22 mouse cellular contexts compared by ENCODE assay signal in genomic region chr3:24719181-24719749, GRCm38 (mm10).
DNase-seq lines count a peak whose midpoint lies in the region; ATAC-seq and TF ChIP-seq lines count a peak whose summit lies in the region.
"Had no signal": no experiment of that assay in that cellular context is flagged by ENCODE, and none has a peak within 500 bp of the region (broad histone marks: within the 10 kb centered on the region; RNA-seq: fewer than 3 reads in every experiment).

No protein-coding gene starts in this region.

- TF ChIP-seq POLR2A in brain, embryonic 14.5 days (IDR thresholded peaks at IDR 0.05; ENCODE audit: borderline replicate concordance, extremely low read depth, insufficient read depth, insufficient read length, poor library complexity, severe bottlenecking): no peak

- no peaks in the 10 kb centered on the region for H3K36me3 ChIP-seq in embryonic facial prominence, embryonic 14.5 days (ENCODE audit: control insufficient read depth, insufficient read depth, low read length)
- no peaks in the 10 kb centered on the region for H3K36me3 ChIP-seq in embryonic facial prominence, embryonic 10.5 days (replicated peaks)
- H3K36me3 ChIP-seq in midbrain, postnatal 0 days (ENCODE audit: insufficient read depth, low read length): no peaks in the 10 kb centered on the region
- H3K36me3 ChIP-seq in midbrain, embryonic 13.5 days: no peaks in the 10 kb centered on the region
- H3K36me3 ChIP-seq: embryonic facial prominence, embryonic 12.5 days; heart, embryonic 10.5 days; hindbrain, embryonic 15.5 days; intestine, embryonic 15.5 days; stomach, embryonic 15.5 days had no signal

- no peaks in the 10 kb centered on the region for H3K27me3 ChIP-seq in embryonic facial prominence, embryonic 14.5 days (replicated peaks; ENCODE audit: control insufficient read depth, insufficient read depth, low read length)
- H3K27me3 ChIP-seq in embryonic facial prominence, embryonic 10.5 days (replicated peaks; ENCODE audit: low read depth, poor library complexity, severe bottlenecking): no peaks in the 10 kb centered on the region
- H3K27me3 ChIP-seq in midbrain, postnatal 0 days (ENCODE audit: insufficient read depth, low read length): no peaks in the 10 kb centered on the region
- H3K27me3 ChIP-seq in midbrain, embryonic 13.5 days: no peaks in the 10 kb centered on the region
- H3K27me3 ChIP-seq: embryonic facial prominence, embryonic 12.5 days; hindbrain, embryonic 15.5 days; intestine, embryonic 15.5 days; stomach, embryonic 15.5 days had no signal

- H3K27ac ChIP-seq in embryonic facial prominence, embryonic 14.5 days (replicated peaks; ENCODE audit: low read depth, low read length): no peak overlapping the region
- H3K27ac ChIP-seq in embryonic facial prominence, embryonic 10.5 days (replicated peaks): no peak overlapping the region
- no peak overlapping the region for H3K27ac ChIP-seq in midbrain, postnatal 0 days (ENCODE audit: low read depth, low read length)
- no peak overlapping the region for H3K27ac ChIP-seq in midbrain, embryonic 13.5 days
- H3K27ac ChIP-seq: embryonic facial prominence, embryonic 12.5 days; heart, embryonic 10.5 days; hindbrain, embryonic 15.5 days; intestine, embryonic 15.5 days; macrophage; stomach, embryonic 15.5 days had no signal

- no peaks in the 10 kb centered on the region for H3K4me1 ChIP-seq in embryonic facial prominence, embryonic 14.5 days (ENCODE audit: control insufficient read depth, insufficient read depth, low read length)
- H3K4me1 ChIP-seq in embryonic facial prominence, embryonic 10.5 days: no peaks in the 10 kb centered on the region
- H3K4me1 ChIP-seq in midbrain, postnatal 0 days (ENCODE audit: insufficient read depth, low read length): no peaks in the 10 kb centered on the region
- 0 out of 2 replicates have a peak, but pooled peaks cover 3% of the 10 kb centered on the region for H3K4me1 ChIP-seq in midbrain, embryonic 13.5 days (replicated peaks)
- H3K4me1 ChIP-seq: embryonic facial prominence, embryonic 12.5 days; heart, embryonic 10.5 days; hindbrain, embryonic 15.5 days; intestine, embryonic 15.5 days; stomach, embryonic 15.5 days had no signal

- TF ChIP-seq CTCF in midbrain, postnatal 0 days (IDR thresholded peaks at IDR 0.05): no peak
- TF ChIP-seq CTCF in brain, embryonic 14.5 days (IDR thresholded peaks at IDR 0.05; ENCODE audit: borderline replicate concordance, extremely low read depth, insufficient read depth, insufficient read length): no peak

- WGBS in embryonic facial prominence, embryonic 14.5 days: 57% methylated on average over 3 of the region's 3 CpGs
- WGBS in embryonic facial prominence, embryonic 10.5 days: 81% methylated on average over 3 of the region's 3 CpGs
- 45% methylated on average over 3 of the region's 3 CpGs for WGBS in midbrain, postnatal 0 days
- 49% methylated on average over 3 of the region's 3 CpGs for WGBS in midbrain, embryonic 13.5 days

- no peak overlapping the region for H3K9ac ChIP-seq in embryonic facial prominence, embryonic 14.5 days (ENCODE audit: low read depth, low read length)
- H3K9ac ChIP-seq in midbrain, postnatal 0 days (replicated peaks; ENCODE audit: low read length, poor library complexity, severe bottlenecking): no peak overlapping the region
- no peak overlapping the region for H3K9ac ChIP-seq in midbrain, embryonic 13.5 days (replicated peaks)
- H3K9ac ChIP-seq: embryonic facial prominence, embryonic 12.5 days; hindbrain, embryonic 15.5 days; intestine, embryonic 15.5 days; liver, postnatal 0 days; stomach, embryonic 15.5 days had no signal

- ATAC-seq in embryonic facial prominence, embryonic 14.5 days (ENCODE audit: low read depth): peak; percentile 22; the same call in 1 of the 2 replicates
- ATAC-seq in midbrain, postnatal 0 days (ENCODE audit: low FRiP score): no peak
- no peak for ATAC-seq in midbrain, embryonic 13.5 days
- ATAC-seq: intestine, embryonic 15.5 days; liver, postnatal 0 days had no signal

- H3K4me3 ChIP-seq in embryonic facial prominence, embryonic 14.5 days (ENCODE audit: low read depth, low read length): no peak overlapping the region
- H3K4me3 ChIP-seq in embryonic facial prominence, embryonic 10.5 days: no peak overlapping the region
- H3K4me3 ChIP-seq in midbrain, postnatal 0 days (ENCODE audit: low read depth, low read length): no peak overlapping the region
- H3K4me3 ChIP-seq in midbrain, embryonic 13.5 days (replicated peaks): no peak overlapping the region
- H3K4me3 ChIP-seq: embryonic facial prominence, embryonic 12.5 days; heart, embryonic 10.5 days; hindbrain, embryonic 15.5 days; intestine, embryonic 15.5 days; stomach, embryonic 15.5 days had no signal

- intact Hi-C loops in left cerebral cortex, postnatal 4 days (cut with DNase I): loop anchor here (2.0 kb wide), 1 partner anchor 22 kb away; no protein-coding TSS in a partner anchor

- no peak overlapping the region for H3K4me2 ChIP-seq in embryonic facial prominence, embryonic 14.5 days (ENCODE audit: low read depth, low read length)
- no peak overlapping the region for H3K4me2 ChIP-seq in midbrain, postnatal 0 days (ENCODE audit: low read depth, low read length, poor library complexity, severe bottlenecking)
- H3K4me2 ChIP-seq in midbrain, embryonic 13.5 days (replicated peaks): no peak overlapping the region
- H3K4me2 ChIP-seq: embryonic facial prominence, embryonic 12.5 days; hindbrain, embryonic 15.5 days; intestine, embryonic 15.5 days; liver, embryonic 11.5 days; stomach, embryonic 15.5 days had no signal

- H3K9me3 ChIP-seq in embryonic facial prominence, embryonic 14.5 days (ENCODE audit: control insufficient read depth, low read length): no peaks in the 10 kb centered on the region
- H3K9me3 ChIP-seq in embryonic facial prominence, embryonic 10.5 days: no peaks in the 10 kb centered on the region
- no peaks in the 10 kb centered on the region for H3K9me3 ChIP-seq in midbrain, postnatal 0 days (ENCODE audit: low read length)
- no peaks in the 10 kb centered on the region for H3K9me3 ChIP-seq in midbrain, embryonic 13.5 days
- H3K9me3 ChIP-seq: embryonic facial prominence, embryonic 12.5 days; heart, embryonic 10.5 days; hindbrain, embryonic 15.5 days; intestine, embryonic 15.5 days; stomach, embryonic 15.5 days had no signal

- peak; percentile 67 for DNase-seq in embryonic facial prominence, embryonic 14.5 days (ENCODE audit: low spot score)
- no peak for DNase-seq in embryonic facial prominence, embryonic 10.5 days (ENCODE audit: low spot score)
- DNase-seq in left cerebral cortex, postnatal 4 days: peak; percentile 15
- DNase-seq in left cerebral cortex, adult 18-20 months (ENCODE audit: low spot score in 2 of 2): no peak
- DNase-seq in midbrain, postnatal 0 days (ENCODE audit: low spot score): peak; percentile 9
- peak; percentile 73 for DNase-seq in brain, embryonic 14.5 days (ENCODE audit: low read depth)
- DNase-seq: adrenal gland, postnatal 36 days; cerebellum, adult 11 months; gastrocnemius, postnatal 10 days; heart, postnatal 4 days; kidney, adult 8-10 months; kidney, postnatal 10 days; liver, postnatal 0 days; thymus, postnatal 25 days had no signal

Comparison
In these comparisons a context has a peak if more than half of its experiments do, and no peak if none do; other contexts are left out.
1. DNase-seq: peak in embryonic facial prominence, embryonic 14.5 days (single experiment), left cerebral cortex, postnatal 4 days (single experiment), midbrain, postnatal 0 days (single experiment) and brain, embryonic 14.5 days (single experiment); none in embryonic facial prominence, embryonic 10.5 days (single experiment) and left cerebral cortex, adult 18-20 months (0 of 2).